Mouse (Mus musculus) activated CD4-positive, CD25-positive, alpha-beta regulatory T cell, adult 4 months (primary cell): ENCODE data around the gene Ccdc62. TPM values are rescaled to one million over a fixed set of nuclear protein-coding genes. Genes with fewer than 3 reads are reported as not detected.

ENCODE experiments used
- ATAC-seq: one replicate; pipeline ENCODE4 v1.8.0; 2017
- polyA plus RNA-seq, 2 experiments: library from polyadenylated mRNA; unstranded; fragments of 100-300 nt; shearing (Covaris generic); gene quantifications; one replicate each; pipeline ENCODE4 v1.2.1; 2017

Ccdc62 gene
- polyA plus RNA-seq, 2 experiments from 2014 or later: 6.1 to 6.9 TPM

- no peak for ATAC-seq
These were observed 74.1 kb downstream of the Ccdc62 start for GRCm38 (mm10) chr5:124004356-124005150.

- no peak for ATAC-seq
These were observed 74.6 kb downstream of the Ccdc62 start for GRCm38 (mm10) chr5:124005151-124005500.

- no peak for ATAC-seq
These were observed 75.1 kb downstream of the Ccdc62 start for GRCm38 (mm10) chr5:124005591-124005990.

GRCm38 (mm10) chr5:124006082-124006873 lies 75.8 kb downstream of the Ccdc62 start:
- no peak for ATAC-seq

GRCm38 (mm10) chr5:124006891-124007491 lies 76.5 kb downstream of the Ccdc62 start:
- ATAC-seq: no peak

GRCm38 (mm10) chr5:124010077-124010476 lies 79.6 kb downstream of the Ccdc62 start:
- no peak for ATAC-seq

- ATAC-seq: no peak
These were observed 80.6 kb downstream of the Ccdc62 start for GRCm38 (mm10) chr5:124010910-124011655.

- no peak for ATAC-seq
These were observed 81.4 kb downstream of the Ccdc62 start for GRCm38 (mm10) chr5:124011927-124012326.

GRCm38 (mm10) chr5:124012885-124013284 lies 82.4 kb downstream of the Ccdc62 start:
- ATAC-seq: no peak

GRCm38 (mm10) chr5:124013747-124014146 lies 83.3 kb downstream of the Ccdc62 start:
- ATAC-seq: no peak

GRCm38 (mm10) chr5:124014180-124014579 lies 83.7 kb downstream of the Ccdc62 start:
- no peak for ATAC-seq

- no peak for ATAC-seq
These were observed 84.3 kb downstream of the Ccdc62 start for GRCm38 (mm10) chr5:124014791-124015251.

GRCm38 (mm10) chr5:124015727-124016126 lies 85.2 kb downstream of the Ccdc62 start:
- no peak for ATAC-seq

- no peak for ATAC-seq
These were observed 85.9 kb downstream of the Ccdc62 start for GRCm38 (mm10) chr5:124016291-124016821.

GRCm38 (mm10) chr5:124017941-124018340 lies 87.5 kb downstream of the Ccdc62 start:
- no peak for ATAC-seq

GRCm38 (mm10) chr5:124018651-124019050 lies 88.2 kb downstream of the Ccdc62 start:
- no peak for ATAC-seq

Other genes with a start within 250 kb of the Ccdc62 start
- 10 to 100 TPM; 43.3 to 49.8 TPM for gene Clip1, start 246.1 kb upstream of the Ccdc62 start, polyA plus RNA-seq
- 10 to 100 TPM; 55.2 to 55.4 TPM for gene Zcchc8, start 209.6 kb upstream of the Ccdc62 start, polyA plus RNA-seq
- gene Rsrc2, start 181.3 kb upstream of the Ccdc62 start, polyA plus RNA-seq: 100 to 1,000 TPM; 149 to 161 TPM
- 1 to 10 TPM; 5.5 to 8.9 TPM for gene Kntc1, start 181.0 kb upstream of the Ccdc62 start, polyA plus RNA-seq
- gene Hcar2, start 65.2 kb upstream of the Ccdc62 start, polyA plus RNA-seq: not detected
- not detected for gene Hcar1, start 50.7 kb upstream of the Ccdc62 start, polyA plus RNA-seq
- 10 to 100 TPM; 81.2 to 84.6 TPM for gene Denr, start 23.5 kb upstream of the Ccdc62 start, polyA plus RNA-seq
- 1 to 10 TPM; 3.1 to 3.7 TPM for gene Gm43518, start 3.3 kb upstream of the Ccdc62 start, polyA plus RNA-seq
- gene Hip1r, start 42.9 kb downstream of the Ccdc62 start, polyA plus RNA-seq: 10 to 100 TPM in 1 of 2 experiments, 1 to 10 TPM in 1; 9.9 to 12.9 TPM
- gene Vps37b, start 101.6 kb downstream of the Ccdc62 start, polyA plus RNA-seq: 10 to 100 TPM; 17.6 to 22.8 TPM
- gene Abcb9, start 165.1 kb downstream of the Ccdc62 start, polyA plus RNA-seq: 10 to 100 TPM; 12.0 to 23.4 TPM
- 10 to 100 TPM; 16.3 to 21.2 TPM for gene Ogfod2, start 181.6 kb downstream of the Ccdc62 start, polyA plus RNA-seq
- 10 to 100 TPM; 59.1 to 76.7 TPM for gene Arl6ip4, start 185.4 kb downstream of the Ccdc62 start, polyA plus RNA-seq